Mouse (Mus musculus): Measurements from ENCODE around the gene Eif5. TPM values are rescaled to one million over a fixed set of nuclear protein-coding genes. Genes with fewer than 3 reads are reported as not detected.
"Not testable (repeated sequence)": the region's sequence is repeated elsewhere in the genome, so short reads cannot be mapped to it uniquely, and the experiment has no call there.

Eif5 gene
- polyA plus RNA-seq, 1 experiment from 2014 or later: 726 TPM

GRCm38 (mm10) chr12:111552342-111552741, 14.5 kb downstream of the Eif5 start:
- DNase-seq (ENCODE audit: low spot score, missing footprints) (peak; percentile 82), ATAC-seq (ENCODE audit: low FRiP score) (no peak)
- 79% methylated on average over 8 of the region's 8 CpGs for WGBS
- Histone ChIP-seq H3K36me3 (ENCODE audit: control insufficient read depth, insufficient read depth, low read length) (no peaks in the 10 kb centered on the region), H3K9me3 (ENCODE audit: control insufficient read depth, low read length) (no peaks in the 10 kb centered on the region), H3K4me3 (ENCODE audit: low read depth, low read length) (no peak overlapping the region), H3K27me3 (ENCODE audit: control insufficient read depth, insufficient read depth, low read length) (no peaks in the 10 kb centered on the region), H3K4me1 (ENCODE audit: control insufficient read depth, insufficient read depth, low read length) (no peaks in the 10 kb centered on the region), H3K4me2 (no peak overlapping the region), H3K9ac (ENCODE audit: low read length) (no peak overlapping the region), H3K27ac (ENCODE audit: low read depth, low read length) (no peak overlapping the region)

DNA sequence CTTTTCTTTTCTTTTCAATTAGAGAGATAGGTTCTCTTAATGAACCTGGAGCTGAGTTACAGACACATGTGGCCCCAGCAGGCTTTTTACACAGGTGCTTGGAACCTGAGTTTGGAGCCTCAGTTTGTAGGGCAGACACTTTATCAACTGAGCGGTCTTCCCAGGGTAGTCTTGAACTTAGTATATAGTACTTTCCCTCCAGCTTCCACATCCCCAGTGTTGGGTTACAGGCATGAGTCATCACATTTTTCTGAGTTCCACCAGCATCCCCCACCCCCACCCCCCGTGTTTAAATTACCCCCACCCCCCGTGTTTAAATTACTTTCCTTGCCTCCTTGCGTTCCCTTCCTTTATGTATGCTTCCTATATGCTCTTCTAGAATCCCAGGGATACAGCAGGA, 17.5 kb downstream of the Eif5 start:
- H3K4me1 ChIP-seq (ENCODE audit: control insufficient read depth, insufficient read depth, low read length): no peaks in the 10 kb centered on the region
- no peak overlapping the region for H3K27ac ChIP-seq (ENCODE audit: low read depth, low read length)
- H3K9ac ChIP-seq (ENCODE audit: low read length): no peak overlapping the region
- H3K9me3 ChIP-seq (ENCODE audit: control insufficient read depth, low read length): no peaks in the 10 kb centered on the region
- no peaks in the 10 kb centered on the region for H3K27me3 ChIP-seq (ENCODE audit: control insufficient read depth, insufficient read depth, low read length)
- DNase-seq (ENCODE audit: low spot score, missing footprints) (no peak), ATAC-seq (ENCODE audit: low FRiP score) (no peak)
- H3K4me2 ChIP-seq: no peak overlapping the region
- WGBS: 76% methylated on average over 4 of the region's 4 CpGs
- H3K36me3 ChIP-seq (ENCODE audit: control insufficient read depth, insufficient read depth, low read length): no peaks in the 10 kb centered on the region
- H3K4me3 ChIP-seq (ENCODE audit: low read depth, low read length): no peak overlapping the region

GRCm38 (mm10) chr12:111555893-111556292, 18.1 kb downstream of the Eif5 start:
- not testable (repeated sequence) for ATAC-seq (ENCODE audit: low FRiP score); H3K4me2 ChIP-seq
- 74% methylated on average over 5 of the region's 5 CpGs for WGBS

DNA sequence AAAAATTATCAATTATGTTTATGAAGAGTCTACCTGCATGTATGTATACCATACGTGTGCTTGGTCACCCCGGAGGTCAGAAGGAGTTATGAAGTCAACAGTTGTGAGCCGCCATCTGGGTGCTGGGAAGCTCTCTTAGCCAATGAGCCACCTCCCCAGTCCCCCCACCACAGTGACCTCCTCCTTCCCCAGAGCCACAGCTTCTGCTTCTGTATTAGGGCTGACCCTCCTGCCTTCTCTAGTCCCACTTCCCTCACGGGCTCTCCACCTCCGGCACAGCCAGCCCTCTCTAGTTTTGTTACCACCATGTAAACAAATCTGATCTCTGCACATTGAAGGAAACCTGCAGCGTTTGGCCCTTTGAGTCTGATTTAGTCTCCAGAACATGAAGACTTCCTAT, 19.7 kb downstream of the Eif5 start:
- H3K36me3 ChIP-seq (ENCODE audit: control insufficient read depth, insufficient read depth, low read length): no peaks in the 10 kb centered on the region
- no peak overlapping the region for H3K4me3 ChIP-seq (ENCODE audit: low read depth, low read length)
- no peak overlapping the region for H3K9ac ChIP-seq (ENCODE audit: low read length)
- no peaks in the 10 kb centered on the region for H3K27me3 ChIP-seq (ENCODE audit: control insufficient read depth, insufficient read depth, low read length)
- no peak for DNase-seq (ENCODE audit: low spot score, missing footprints)
- 66% methylated on average over 6 of the region's 6 CpGs for WGBS
- ATAC-seq (ENCODE audit: low FRiP score): no peak
- no peak overlapping the region for H3K27ac ChIP-seq (ENCODE audit: low read depth, low read length)
- H3K9me3 ChIP-seq (ENCODE audit: control insufficient read depth, low read length): no peaks in the 10 kb centered on the region
- no peaks in the 10 kb centered on the region for H3K4me1 ChIP-seq (ENCODE audit: control insufficient read depth, insufficient read depth, low read length)
- H3K4me2 ChIP-seq: no peak overlapping the region

More at GRCm38 (mm10) chr12:111555893-111556292, 18.1 kb downstream of the Eif5 start:
- not testable (repeated sequence) for H3K27ac ChIP-seq (ENCODE audit: low read depth, low read length); DNase-seq (ENCODE audit: low spot score, missing footprints); H3K9me3 ChIP-seq (ENCODE audit: control insufficient read depth, low read length); H3K27me3 ChIP-seq (ENCODE audit: control insufficient read depth, insufficient read depth, low read length); H3K9ac ChIP-seq (ENCODE audit: low read length); H3K4me1 ChIP-seq (ENCODE audit: control insufficient read depth, insufficient read depth, low read length); H3K4me3 ChIP-seq (ENCODE audit: low read depth, low read length); H3K36me3 ChIP-seq (ENCODE audit: control insufficient read depth, insufficient read depth, low read length)

DNA sequence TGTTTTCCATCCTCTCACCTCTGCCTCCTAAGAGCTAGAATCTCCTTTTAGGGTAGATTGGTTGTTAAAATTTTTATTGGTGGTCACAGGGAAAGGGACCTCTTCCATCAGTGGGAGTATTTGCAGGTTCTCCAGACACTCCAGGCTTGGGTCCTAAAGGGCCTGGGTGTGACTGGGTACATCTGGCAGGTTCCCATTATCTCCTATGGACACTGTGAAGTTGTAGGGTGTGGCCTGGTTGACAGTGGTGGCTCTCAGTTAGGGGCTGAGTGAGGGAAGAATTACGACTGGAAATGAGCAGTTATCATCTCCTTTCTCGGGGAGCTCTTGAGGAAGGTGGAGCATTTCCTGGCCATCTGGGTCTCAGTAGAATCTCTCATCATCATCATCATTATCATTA, 20.8 kb downstream of the Eif5 start:
- Histone ChIP-seq H3K9ac (ENCODE audit: low read length) (no peak overlapping the region), H3K4me1 (ENCODE audit: control insufficient read depth, insufficient read depth, low read length) (no peaks in the 10 kb centered on the region), H3K27ac (ENCODE audit: low read depth, low read length) (no peak overlapping the region), H3K27me3 (ENCODE audit: control insufficient read depth, insufficient read depth, low read length) (no peaks in the 10 kb centered on the region), H3K9me3 (ENCODE audit: control insufficient read depth, low read length) (no peaks in the 10 kb centered on the region), H3K36me3 (ENCODE audit: control insufficient read depth, insufficient read depth, low read length) (no peaks in the 10 kb centered on the region), H3K4me2 (no peak overlapping the region), H3K4me3 (ENCODE audit: low read depth, low read length) (no peak overlapping the region)
- DNase-seq (ENCODE audit: low spot score, missing footprints): no peak
- ATAC-seq (ENCODE audit: low FRiP score): no peak
- 70% methylated on average over 2 of the region's 2 CpGs for WGBS

DNA sequence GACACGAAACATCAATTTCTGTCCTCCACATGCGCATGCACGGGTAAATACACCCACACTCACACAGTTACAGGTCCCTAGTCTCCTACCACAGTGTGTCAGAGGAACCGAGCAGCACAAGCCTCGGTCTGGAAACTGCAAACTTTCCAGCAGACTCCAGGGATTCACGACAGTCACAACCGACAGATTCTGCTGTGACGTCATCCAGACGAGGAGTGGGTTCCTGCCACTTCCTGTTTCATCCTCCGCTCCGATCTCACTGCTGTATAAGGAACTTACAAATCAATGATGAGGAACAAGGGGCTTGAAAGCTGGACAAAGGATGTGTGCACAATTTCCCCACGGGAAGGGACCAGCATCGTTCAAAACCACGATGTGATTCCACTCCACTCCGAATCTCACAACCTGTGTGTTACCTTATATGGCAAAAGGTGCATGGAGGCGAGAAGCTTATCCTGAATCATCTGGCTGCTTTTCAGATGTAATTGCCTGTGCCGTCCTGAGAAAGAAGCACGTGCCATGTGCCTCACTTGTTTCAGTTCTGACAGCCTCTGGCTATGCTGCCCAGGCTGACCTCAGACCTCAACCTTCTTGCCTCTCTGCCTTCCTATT, 21.9 kb downstream of the Eif5 start:
- DNase-seq (ENCODE audit: low spot score, missing footprints) (no peak), ATAC-seq (ENCODE audit: low FRiP score) (no peak)
- 69% methylated on average over 18 of the region's 18 CpGs for WGBS
- H3K9me3 ChIP-seq (ENCODE audit: control insufficient read depth, low read length): no peaks in the 10 kb centered on the region
- H3K27ac ChIP-seq (ENCODE audit: low read depth, low read length): no peak overlapping the region
- H3K4me2 ChIP-seq: no peak overlapping the region
- 0 out of 2 replicates have a peak overlapping the region, but pooled peaks have one; percentile 16 for H3K9ac ChIP-seq (ENCODE audit: low read length)
- no peaks in the 10 kb centered on the region for H3K27me3 ChIP-seq (ENCODE audit: control insufficient read depth, insufficient read depth, low read length)
- H3K4me1 ChIP-seq (ENCODE audit: control insufficient read depth, insufficient read depth, low read length): no peaks in the 10 kb centered on the region
- no peak overlapping the region for H3K4me3 ChIP-seq (ENCODE audit: low read depth, low read length)
- H3K36me3 ChIP-seq (ENCODE audit: control insufficient read depth, insufficient read depth, low read length): no peaks in the 10 kb centered on the region

DNA sequence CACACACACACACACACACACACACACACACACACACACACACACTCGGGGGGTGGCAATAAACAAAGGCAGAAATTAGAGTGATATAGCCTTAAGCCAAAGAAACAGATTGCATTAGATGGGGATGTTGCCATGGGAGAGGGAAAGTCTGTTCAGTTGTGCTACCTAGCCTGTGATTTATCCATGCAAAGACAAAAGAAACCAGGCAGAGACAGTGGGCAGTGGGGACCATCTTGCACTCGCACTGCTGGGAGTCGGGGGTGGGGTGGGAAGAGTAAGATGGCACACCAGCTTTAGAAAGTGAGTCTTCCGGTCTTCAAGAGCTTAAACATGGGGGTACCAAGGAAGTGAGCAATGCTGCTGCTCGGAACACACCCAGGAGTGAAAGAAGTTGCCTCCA, 22.5 kb downstream of the Eif5 start:
- no peak overlapping the region for H3K9ac ChIP-seq (ENCODE audit: low read length)
- H3K4me2 ChIP-seq: no peak overlapping the region
- H3K4me1 ChIP-seq (ENCODE audit: control insufficient read depth, insufficient read depth, low read length): no peaks in the 10 kb centered on the region
- no peak overlapping the region for H3K4me3 ChIP-seq (ENCODE audit: low read depth, low read length)
- no peaks in the 10 kb centered on the region for H3K27me3 ChIP-seq (ENCODE audit: control insufficient read depth, insufficient read depth, low read length)
- DNase-seq (ENCODE audit: low spot score, missing footprints) (no peak), ATAC-seq (ENCODE audit: low FRiP score) (no peak)
- H3K9me3 ChIP-seq (ENCODE audit: control insufficient read depth, low read length): no peaks in the 10 kb centered on the region
- H3K36me3 ChIP-seq (ENCODE audit: control insufficient read depth, insufficient read depth, low read length): no peaks in the 10 kb centered on the region
- WGBS: 70% methylated on average over 5 of the region's 5 CpGs
- no peak overlapping the region for H3K27ac ChIP-seq (ENCODE audit: low read depth, low read length)

DNA sequence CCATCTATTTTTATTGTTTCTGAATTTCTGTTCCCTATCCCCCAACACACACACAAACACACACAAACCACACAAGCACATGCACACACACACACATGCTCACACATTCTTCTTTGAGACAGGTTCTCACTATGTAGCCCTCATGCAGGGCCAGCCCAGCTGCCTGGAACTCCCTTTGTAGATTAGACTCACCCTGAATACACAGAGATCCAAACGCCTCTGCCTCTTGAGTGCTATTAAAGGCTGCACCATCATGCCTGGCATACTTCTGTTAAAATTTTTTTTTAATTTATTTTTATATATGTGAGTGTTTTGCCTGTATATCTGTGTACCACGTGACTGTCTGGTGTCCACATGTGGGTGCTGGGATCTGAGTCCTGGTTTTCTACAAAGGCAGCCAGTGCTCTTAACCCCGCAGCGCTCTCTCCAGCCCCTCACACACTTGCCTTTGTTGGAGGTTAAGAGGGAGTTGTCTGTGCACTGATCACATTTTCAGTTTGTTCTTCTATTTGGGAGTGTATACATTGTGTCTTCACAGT, 24.5 kb downstream of the Eif5 start:
- Histone ChIP-seq H3K27ac (ENCODE audit: low read depth, low read length) (no peak overlapping the region), H3K9ac (ENCODE audit: low read length) (no peak overlapping the region), H3K4me2 (no peak overlapping the region), H3K4me3 (ENCODE audit: low read depth, low read length) (no peak overlapping the region), H3K9me3 (ENCODE audit: control insufficient read depth, low read length) (no peaks in the 10 kb centered on the region), H3K27me3 (ENCODE audit: control insufficient read depth, insufficient read depth, low read length) (no peaks in the 10 kb centered on the region), H3K36me3 (ENCODE audit: control insufficient read depth, insufficient read depth, low read length) (no peaks in the 10 kb centered on the region), H3K4me1 (ENCODE audit: control insufficient read depth, insufficient read depth, low read length) (no peaks in the 10 kb centered on the region)
- no peak for ATAC-seq (ENCODE audit: low FRiP score)
- DNase-seq (ENCODE audit: low spot score, missing footprints): no peak
- 49% methylated on average over 4 of the region's 4 CpGs for WGBS

DNA sequence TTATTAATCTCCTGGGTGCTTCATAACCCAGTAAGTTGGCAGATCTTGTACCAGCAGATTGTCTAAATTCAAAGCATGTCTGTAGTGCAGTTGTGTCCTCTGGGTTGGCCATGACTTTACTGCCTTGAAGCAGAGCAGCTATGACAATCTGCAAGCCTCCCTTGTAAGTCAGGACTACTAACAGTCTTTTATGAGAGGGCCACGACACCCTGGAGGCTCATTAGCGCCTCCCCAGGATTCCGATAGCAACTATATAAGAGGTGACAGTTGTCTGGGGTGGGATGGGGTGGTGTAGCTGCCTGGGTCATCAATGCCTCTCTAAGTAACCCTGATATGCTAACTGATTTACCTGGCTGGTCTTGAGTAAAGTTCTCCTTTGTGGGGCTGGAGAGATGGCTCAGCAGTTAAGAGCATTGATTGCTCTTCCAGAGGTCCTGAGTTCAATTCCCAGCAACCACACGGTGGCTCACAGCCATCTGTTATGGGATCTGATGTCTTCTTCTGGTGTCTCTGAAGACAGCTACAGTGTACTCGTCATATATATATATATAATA, 25.3 kb downstream of the Eif5 start:
- H3K4me3 ChIP-seq (ENCODE audit: low read depth, low read length): no peak overlapping the region
- H3K27ac ChIP-seq (ENCODE audit: low read depth, low read length): no peak overlapping the region
- H3K4me2 ChIP-seq: no peak overlapping the region
- no peak overlapping the region for H3K9ac ChIP-seq (ENCODE audit: low read length)
- 47% methylated on average over 5 of the region's 5 CpGs for WGBS
- no peaks in the 10 kb centered on the region for H3K27me3 ChIP-seq (ENCODE audit: control insufficient read depth, insufficient read depth, low read length)
- H3K36me3 ChIP-seq (ENCODE audit: control insufficient read depth, insufficient read depth, low read length): no peaks in the 10 kb centered on the region
- no peaks in the 10 kb centered on the region for H3K4me1 ChIP-seq (ENCODE audit: control insufficient read depth, insufficient read depth, low read length)
- DNase-seq (ENCODE audit: low spot score, missing footprints) (no peak), ATAC-seq (ENCODE audit: low FRiP score) (no peak)
- no peaks in the 10 kb centered on the region for H3K9me3 ChIP-seq (ENCODE audit: control insufficient read depth, low read length)

Data from midbrain, embryonic 11.5 days (tissue).